Mouse (Mus musculus) brain, embryonic 18.5 days (tissue): ENCODE data around the gene Kif23.

Experiments used
- DNase-seq: peaks from one replicate; pipeline ENCODE4 v3.0.0-alpha.2; 2012; ENCODE audit warnings: low read depth, low spot score

Gene Kif23

GRCm38 (mm10) chr9:61947402-61948346 lies 1.1 kb upstream of the Kif23 start:
- DNase-seq = peak; percentile 69

- DNase-seq = no peak
Observed at GRCm38 (mm10) chr9:61945973-61946611, 482 bp downstream of the Kif23 start.

GRCm38 (mm10) chr9:61941054-61941453 lies 5.5 kb downstream of the Kif23 start:
- DNase-seq = no peak

GRCm38 (mm10) chr9:61933333-61933732 lies 13.2 kb downstream of the Kif23 start:
- DNase-seq = no peak

GRCm38 (mm10) chr9:61932009-61932408 lies 14.6 kb downstream of the Kif23 start:
- DNase-seq = no peak

GRCm38 (mm10) chr9:61925086-61925660 lies 21.4 kb downstream of the Kif23 start:
- DNase-seq = no peak

GRCm38 (mm10) chr9:61920331-61920730 lies 26.2 kb downstream of the Kif23 start:
- no peak for DNase-seq

- DNase-seq = no peak
Observed at GRCm38 (mm10) chr9:61919464-61919863, 27.1 kb downstream of the Kif23 start.

GRCm38 (mm10) chr9:61917436-61917835 lies 29.1 kb downstream of the Kif23 start:
- no peak for DNase-seq

- no peak for DNase-seq
Observed at GRCm38 (mm10) chr9:61916986-61917385, 29.6 kb downstream of the Kif23 start.

- no peak for DNase-seq
Observed at GRCm38 (mm10) chr9:61915393-61916005, 31.1 kb downstream of the Kif23 start.

- no peak for DNase-seq
Observed at GRCm38 (mm10) chr9:61914917-61915300, 31.7 kb downstream of the Kif23 start.

- peak; percentile 94 for DNase-seq
Observed at GRCm38 (mm10) chr9:61914203-61914916, 32.2 kb downstream of the Kif23 start, which contains the start of gene Rplp1. TSS of gene Rplp1 (minus strand) at chr9:61914542.

GRCm38 (mm10) chr9:61911300-61912128 lies 35.1 kb downstream of the Kif23 start:
- DNase-seq = no peak

GRCm38 (mm10) chr9:61910526-61911256 lies 35.9 kb downstream of the Kif23 start:
- no peak for DNase-seq

GRCm38 (mm10) chr9:61909633-61910032 lies 36.9 kb downstream of the Kif23 start:
- no peak for DNase-seq

- no peak for DNase-seq
Observed at GRCm38 (mm10) chr9:61908832-61909407, 37.7 kb downstream of the Kif23 start.

- no peak for DNase-seq
Observed at GRCm38 (mm10) chr9:61908341-61908740, 38.2 kb downstream of the Kif23 start.

GRCm38 (mm10) chr9:61907621-61908295 lies 38.8 kb downstream of the Kif23 start:
- DNase-seq = no peak
